Mouse (Mus musculus) lung, embryonic 15.5 days (tissue): Measurements from ENCODE around the gene Tbc1d5. TPM values are rescaled to one million over a fixed set of nuclear protein-coding genes. Genes with fewer than 3 reads are reported as not detected.

Experiments
- ATAC-seq: fragments of 200-750 bp; cut with Nextera tagmentation; 2 replicates; pipeline ENCODE4 v1.8.0; 2017; ENCODE audit warnings: moderate number of reproducible peaks, borderline replicate concordance; ENCODE audit not compliant: low FRiP score, low TSS enrichment; ENCODE audit errors: extremely low read depth
- H3K27ac ChIP-seq: fragments of 300-500 bp; sonication (generic); 2 replicates; pipeline ENCODE4 v1.5.1; 2015; ENCODE audit warnings: moderate library complexity, mild to moderate bottlenecking, inconsistent platforms
- H3K27me3 ChIP-seq: fragments of 300-500 bp; sonication (generic); 2 replicates; pipeline ENCODE4 v1.6.1; 2015; ENCODE audit warnings: inconsistent platforms
- H3K36me3 ChIP-seq: fragments of 300-500 bp; sonication (generic); 2 replicates; pipeline ENCODE4 v1.6.1; 2015; ENCODE audit warnings: inconsistent platforms
- H3K4me1 ChIP-seq: fragments of 300-500 bp; sonication (generic); 2 replicates; pipeline ENCODE4 v1.6.1; 2015; ENCODE audit warnings: inconsistent platforms
- H3K4me2 ChIP-seq: fragments of 300-500 bp; sonication (generic); 2 replicates; pipeline ENCODE4 v1.6.1; 2015; ENCODE audit warnings: inconsistent platforms, mild to moderate bottlenecking, moderate library complexity
- H3K4me3 ChIP-seq: fragments of 300-500 bp; sonication (generic); 2 replicates; pipeline ENCODE4 v1.5.1; 2015; ENCODE audit warnings: mild to moderate bottlenecking, inconsistent platforms
- H3K9ac ChIP-seq: fragments of 300-500 bp; sonication (generic); 2 replicates; pipeline ENCODE4 v1.6.1; 2015; ENCODE audit warnings: inconsistent platforms
- H3K9me3 ChIP-seq: fragments of 300-500 bp; sonication (generic); 2 replicates; pipeline ENCODE4 v1.6.1; 2016; ENCODE audit warnings: inconsistent platforms
- WGBS: fragments of 180-500 bp; shearing (Covaris S2); methylation state at CpG from one replicate; pipeline ENCODE4 v1.1.7; 2015; 5-methylcytosine and 5-hydroxymethylcytosine counted together
- polyA plus RNA-seq: library from polyadenylated mRNA; unstranded; fragments of >200 nt; fragmentation: Nextera tagmentation; extraction: Ambion mirVana; gene quantifications from 2 replicates; pipeline ENCODE4 v1.2.1, GENCODE M21; 2015

Tbc1d5 gene
- polyA plus RNA-seq, 1 experiment from 2014 or later = 11.6 TPM

GRCm38 (mm10) chr17:50922308-50922707 is 256.8 kb downstream of the Tbc1d5 start:
- ATAC-seq = no peak
- H3K36me3 ChIP-seq = no peaks in the 10 kb centered on the region
- H3K9me3 ChIP-seq = no peaks in the 10 kb centered on the region
- H3K4me2 ChIP-seq = no peak overlapping the region
- H3K4me1 ChIP-seq = no peaks in the 10 kb centered on the region
- no peak overlapping the region for H3K27ac ChIP-seq
- no peak overlapping the region for H3K9ac ChIP-seq
- WGBS = 95% methylated on average over 2 of the region's 2 CpGs
- H3K4me3 ChIP-seq = no peak overlapping the region
- H3K27me3 ChIP-seq = no peaks in the 10 kb centered on the region

GRCm38 (mm10) chr17:50915216-50915615 is 263.9 kb downstream of the Tbc1d5 start:
- Histone ChIP-seq H3K27me3 (no peaks in the 10 kb centered on the region), H3K9me3 (no peaks in the 10 kb centered on the region), H3K4me1 (no peaks in the 10 kb centered on the region), H3K4me3 (no peak overlapping the region), H3K4me2 (no peak overlapping the region), H3K27ac (no peak overlapping the region), H3K9ac (no peak overlapping the region), H3K36me3 (0 out of 2 replicates have a peak, but pooled peaks cover 2% of the 10 kb centered on the region)
- WGBS = 95% methylated on average over 2 of the region's 2 CpGs
- ATAC-seq = no peak

GRCm38 (mm10) chr17:50908568-50909335 is 270.4 kb downstream of the Tbc1d5 start:
- WGBS = 58% methylated on average over 6 of the region's 6 CpGs
- Histone ChIP-seq H3K4me1 (no peaks in the 10 kb centered on the region), H3K4me2 (no peak overlapping the region), H3K27me3 (no peaks in the 10 kb centered on the region), H3K9ac (no peak overlapping the region), H3K4me3 (no peak overlapping the region), H3K27ac (no peak overlapping the region), H3K36me3 (no peaks in the 10 kb centered on the region), H3K9me3 (no peaks in the 10 kb centered on the region)
- ATAC-seq = no peak

GRCm38 (mm10) chr17:50908160-50908559 is 271.0 kb downstream of the Tbc1d5 start:
- no peaks in the 10 kb centered on the region for H3K4me1 ChIP-seq
- no peak overlapping the region for H3K4me2 ChIP-seq
- no peak overlapping the region for H3K9ac ChIP-seq
- no peak overlapping the region for H3K4me3 ChIP-seq
- no peaks in the 10 kb centered on the region for H3K9me3 ChIP-seq
- no peak overlapping the region for H3K27ac ChIP-seq
- WGBS = 76% methylated on average over 4 of the region's 4 CpGs
- no peaks in the 10 kb centered on the region for H3K27me3 ChIP-seq
- no peak for ATAC-seq
- H3K36me3 ChIP-seq = no peaks in the 10 kb centered on the region

GRCm38 (mm10) chr17:50906630-50907029 is 272.5 kb downstream of the Tbc1d5 start:
- H3K36me3 ChIP-seq = no peaks in the 10 kb centered on the region
- WGBS = 79% methylated on average over 1 of the region's 1 CpGs
- H3K9me3 ChIP-seq = no peaks in the 10 kb centered on the region
- H3K9ac ChIP-seq = no peak overlapping the region
- no peak for ATAC-seq
- no peak overlapping the region for H3K27ac ChIP-seq
- H3K27me3 ChIP-seq = no peaks in the 10 kb centered on the region
- no peak overlapping the region for H3K4me3 ChIP-seq
- H3K4me2 ChIP-seq = no peak overlapping the region
- no peaks in the 10 kb centered on the region for H3K4me1 ChIP-seq

GRCm38 (mm10) chr17:50904463-50904862 is 274.7 kb downstream of the Tbc1d5 start:
- no peak overlapping the region for H3K27ac ChIP-seq
- H3K4me3 ChIP-seq = no peak overlapping the region
- WGBS = 83% methylated on average over 3 of the region's 3 CpGs
- H3K9ac ChIP-seq = no peak overlapping the region
- H3K9me3 ChIP-seq = no peaks in the 10 kb centered on the region
- no peaks in the 10 kb centered on the region for H3K4me1 ChIP-seq
- H3K4me2 ChIP-seq = no peak overlapping the region
- H3K36me3 ChIP-seq = no peaks in the 10 kb centered on the region
- H3K27me3 ChIP-seq = no peaks in the 10 kb centered on the region
- ATAC-seq = no peak

- H3K27ac ChIP-seq = no peak overlapping the region
- no peak overlapping the region for H3K4me2 ChIP-seq
- H3K4me1 ChIP-seq = no peaks in the 10 kb centered on the region
- WGBS = 76% methylated on average over 7 of the region's 7 CpGs
- H3K9me3 ChIP-seq = no peaks in the 10 kb centered on the region
- H3K27me3 ChIP-seq = no peaks in the 10 kb centered on the region
- no peak overlapping the region for H3K4me3 ChIP-seq
- no peaks in the 10 kb centered on the region for H3K36me3 ChIP-seq
- no peak for ATAC-seq
- no peak overlapping the region for H3K9ac ChIP-seq
Observed at GRCm38 (mm10) chr17:50897867-50898266, 281.3 kb downstream of the Tbc1d5 start.

GRCm38 (mm10) chr17:50889475-50889874 is 289.7 kb downstream of the Tbc1d5 start:
- WGBS = 92% methylated on average over 1 of the region's 1 CpGs
- H3K4me1 ChIP-seq = no peaks in the 10 kb centered on the region
- H3K27ac ChIP-seq = no peak overlapping the region
- no peak overlapping the region for H3K4me2 ChIP-seq
- H3K4me3 ChIP-seq = no peak overlapping the region
- no peaks in the 10 kb centered on the region for H3K36me3 ChIP-seq
- H3K9me3 ChIP-seq = no peaks in the 10 kb centered on the region
- H3K9ac ChIP-seq = no peak overlapping the region
- ATAC-seq = no peak
- H3K27me3 ChIP-seq = no peaks in the 10 kb centered on the region

GRCm38 (mm10) chr17:50879910-50880309 is 299.2 kb downstream of the Tbc1d5 start:
- WGBS = 72% methylated on average over 4 of the region's 4 CpGs
- Histone ChIP-seq H3K36me3 (no peaks in the 10 kb centered on the region), H3K4me3 (no peak overlapping the region), H3K9ac (no peak overlapping the region), H3K4me1 (no peaks in the 10 kb centered on the region), H3K27ac (no peak overlapping the region), H3K27me3 (no peaks in the 10 kb centered on the region), H3K4me2 (no peak overlapping the region), H3K9me3 (no peaks in the 10 kb centered on the region)
- no peak for ATAC-seq

- H3K9ac ChIP-seq = no peak overlapping the region
- H3K4me1 ChIP-seq = no peaks in the 10 kb centered on the region
- no peaks in the 10 kb centered on the region for H3K36me3 ChIP-seq
- H3K4me3 ChIP-seq = no peak overlapping the region
- H3K4me2 ChIP-seq = no peak overlapping the region
- H3K27ac ChIP-seq = no peak overlapping the region
- no peak for ATAC-seq
- 72% methylated on average over 5 of the region's 5 CpGs for WGBS
- no peaks in the 10 kb centered on the region for H3K9me3 ChIP-seq
- H3K27me3 ChIP-seq = no peaks in the 10 kb centered on the region
Observed at GRCm38 (mm10) chr17:50876451-50876850, 302.7 kb downstream of the Tbc1d5 start.

GRCm38 (mm10) chr17:50874067-50874466 is 305.1 kb downstream of the Tbc1d5 start:
- Histone ChIP-seq H3K4me1 (no peaks in the 10 kb centered on the region), H3K4me3 (no peak overlapping the region), H3K9me3 (no peaks in the 10 kb centered on the region), H3K27ac (no peak overlapping the region), H3K27me3 (no peaks in the 10 kb centered on the region), H3K9ac (no peak overlapping the region), H3K4me2 (no peak overlapping the region), H3K36me3 (no peaks in the 10 kb centered on the region)
- WGBS = 76% methylated on average over 7 of the region's 7 CpGs
- ATAC-seq = no peak

- Histone ChIP-seq H3K4me2 (no peak overlapping the region), H3K36me3 (no peaks in the 10 kb centered on the region)
- 87% methylated on average over 4 of the region's 4 CpGs for WGBS
Observed at GRCm38 (mm10) chr17:50872600-50872999, 306.6 kb downstream of the Tbc1d5 start.

More at GRCm38 (mm10) chr17:50872600-50872999, 306.6 kb downstream of the Tbc1d5 start:
- no peak for ATAC-seq
- Histone ChIP-seq H3K27me3 (no peaks in the 10 kb centered on the region), H3K4me1 (no peaks in the 10 kb centered on the region), H3K27ac (no peak overlapping the region), H3K9ac (no peak overlapping the region), H3K9me3 (no peaks in the 10 kb centered on the region), H3K4me3 (no peak overlapping the region)
